Mouse (Mus musculus) limb, embryonic 15.5 days (tissue): Measurements from ENCODE around the gene Rnf182. TPM values are rescaled to one million over a fixed set of nuclear protein-coding genes. Genes with fewer than 3 reads are reported as not detected.

ENCODE experiments used
- ATAC-seq: fragments of 200-750 bp; cut with Nextera tagmentation; 2 replicates; pipeline ENCODE4 v1.8.0; 2017; ENCODE audit warnings: low read depth, moderate TSS enrichment; ENCODE audit not compliant: insufficient number of reproducible peaks, low FRiP score, low TSS enrichment
- H3K27ac ChIP-seq: fragments of 300-500 bp; sonication (generic); 2 replicates; pipeline ENCODE4 v1.5.1; 2015; ENCODE audit warnings: moderate library complexity, mild to moderate bottlenecking, inconsistent platforms
- H3K27me3 ChIP-seq: fragments of 300-500 bp; sonication (generic); 2 replicates; pipeline ENCODE4 v1.6.1; 2015; ENCODE audit warnings: inconsistent platforms
- H3K36me3 ChIP-seq: fragments of 300-500 bp; sonication (generic); 2 replicates; pipeline ENCODE4 v1.6.1; 2015; ENCODE audit warnings: inconsistent platforms
- H3K4me1 ChIP-seq: fragments of 300-500 bp; sonication (generic); 2 replicates; pipeline ENCODE4 v1.6.1; 2015; ENCODE audit warnings: inconsistent platforms
- H3K4me2 ChIP-seq: fragments of 300-500 bp; sonication (generic); 2 replicates; pipeline ENCODE4 v1.6.1; 2015; ENCODE audit warnings: mild to moderate bottlenecking, inconsistent platforms
- H3K4me3 ChIP-seq: fragments of 300-500 bp; sonication (generic); 2 replicates; pipeline ENCODE4 v1.5.1; 2015; ENCODE audit warnings: mild to moderate bottlenecking, inconsistent platforms
- H3K9ac ChIP-seq: fragments of 300-500 bp; sonication (generic); 2 replicates; pipeline ENCODE4 v1.6.1; 2015; ENCODE audit warnings: inconsistent platforms
- H3K9me3 ChIP-seq: fragments of 300-500 bp; sonication (generic); 2 replicates; pipeline ENCODE4 v1.6.1; 2016; ENCODE audit warnings: inconsistent platforms
- WGBS: fragments of 180-500 bp; shearing (Covaris S2); methylation state at CpG from one replicate; pipeline ENCODE4 v1.1.7; 2015; 5-methylcytosine and 5-hydroxymethylcytosine counted together
- polyA plus RNA-seq: library from polyadenylated mRNA; unstranded; fragments of >200 nt; fragmentation: Nextera tagmentation; extraction: Ambion mirVana; gene quantifications from 2 replicates; pipeline ENCODE4 v1.2.1, GENCODE M21; 2015

The Rnf182 gene
- polyA plus RNA-seq, 1 experiment from 2014 or later = 6.6 TPM

DNA sequence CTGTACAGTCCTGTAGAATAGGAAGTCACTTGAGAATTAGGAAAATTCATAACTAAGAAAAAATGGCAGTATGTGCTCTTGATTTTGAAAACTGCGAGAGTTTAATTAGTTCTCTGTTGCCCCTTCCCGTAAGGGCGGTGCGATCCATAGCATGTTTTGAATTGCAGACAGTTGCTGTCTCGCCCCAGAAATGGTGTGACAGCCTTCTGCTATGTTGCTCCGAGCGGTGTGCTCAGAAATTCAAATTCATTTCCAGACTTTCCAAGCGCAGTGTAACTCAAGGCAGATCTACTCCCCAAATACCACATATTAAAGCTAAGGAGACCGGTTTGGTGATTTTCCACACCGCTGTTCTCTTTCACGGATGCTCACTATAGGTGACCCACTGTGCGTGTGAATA is 50.6 kb downstream of the Rnf182 start:
- no peaks in the 10 kb centered on the region for H3K27me3 ChIP-seq
- 76% methylated on average over 12 of the region's 12 CpGs for WGBS
- no peak for ATAC-seq

DNA sequence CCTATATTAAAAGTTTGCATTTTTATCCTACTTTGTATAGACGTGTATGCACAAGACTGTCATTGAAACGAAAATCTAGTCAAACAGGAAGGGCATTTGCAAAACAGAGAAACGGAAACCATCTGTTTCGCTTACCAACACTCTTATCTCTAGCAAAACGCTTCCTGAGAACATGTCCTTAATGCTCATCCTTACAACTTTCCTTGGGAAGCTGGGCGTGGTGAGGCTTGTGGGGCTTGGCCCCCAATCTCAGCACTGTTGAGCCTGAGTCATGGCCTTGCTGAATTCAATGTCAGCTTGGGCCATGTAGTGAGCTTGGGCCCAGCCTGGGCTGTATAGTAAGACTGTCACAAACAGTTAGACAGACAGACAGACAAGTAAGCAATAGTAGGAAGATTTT is 51.4 kb downstream of the Rnf182 start:
- 53% methylated on average over 6 of the region's 6 CpGs for WGBS
- Histone ChIP-seq H3K9ac (no peak overlapping the region), H3K27me3 (no peaks in the 10 kb centered on the region), H3K4me1 (no peaks in the 10 kb centered on the region), H3K4me3 (no peak overlapping the region), H3K27ac (no peak overlapping the region), H3K9me3 (no peaks in the 10 kb centered on the region), H3K4me2 (no peak overlapping the region), H3K36me3 (no peaks in the 10 kb centered on the region; the same call in 1 of the 2 replicates)
- ATAC-seq = no peak

More for the DNA sequence above, 50.6 kb downstream of the Rnf182 start:
- H3K36me3 ChIP-seq = no peaks in the 10 kb centered on the region; the same call in 1 of the 2 replicates
- H3K9me3 ChIP-seq = no peaks in the 10 kb centered on the region
- no peak overlapping the region for H3K4me3 ChIP-seq
- H3K4me2 ChIP-seq = no peak overlapping the region
- H3K4me1 ChIP-seq = no peaks in the 10 kb centered on the region
- no peak overlapping the region for H3K9ac ChIP-seq
- no peak overlapping the region for H3K27ac ChIP-seq

DNA sequence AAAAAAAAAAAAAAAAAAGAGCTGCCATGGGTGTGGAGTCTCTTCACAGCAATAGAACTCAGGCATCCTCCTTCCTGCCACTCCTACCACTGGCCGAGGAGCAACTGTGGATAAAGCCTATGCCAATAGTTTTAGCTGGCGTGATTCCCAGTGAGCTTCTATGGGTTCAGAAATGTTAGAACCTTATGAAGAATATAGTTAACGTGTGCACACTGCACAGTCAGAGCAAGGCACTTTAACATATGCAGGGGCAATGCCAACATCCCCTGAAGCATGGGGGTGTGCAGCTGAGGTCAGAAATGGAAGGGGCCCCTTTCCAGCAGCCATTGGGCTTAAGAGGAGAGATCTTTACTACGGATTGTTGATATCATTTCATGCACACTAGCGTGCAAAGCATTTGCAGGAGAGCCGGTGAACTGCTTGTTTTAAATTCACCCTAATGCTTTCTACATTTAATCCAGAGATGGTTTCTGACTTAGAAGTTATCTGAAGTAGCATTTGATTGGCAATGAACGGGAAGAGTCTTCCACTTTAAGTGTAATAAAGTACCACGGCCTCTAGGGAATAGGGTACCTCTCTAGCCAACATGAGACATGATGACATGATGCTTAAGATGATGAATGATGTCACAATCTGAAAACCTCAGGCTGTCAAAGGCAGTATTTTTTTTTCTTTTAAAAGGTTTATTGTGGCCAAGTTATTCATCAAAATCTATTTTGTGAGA is 61.8 kb downstream of the Rnf182 start:
- WGBS = 58% methylated on average over 8 of the region's 8 CpGs
- no peak for ATAC-seq
- Histone ChIP-seq H3K9ac (no peak overlapping the region), H3K4me2 (no peak overlapping the region), H3K27ac (peak overlapping the region; percentile 54), H3K9me3 (no peaks in the 10 kb centered on the region), H3K4me1 (peaks cover 12% of the 10 kb centered on the region; the same call in 1 of the 2 replicates), H3K4me3 (no peak overlapping the region), H3K36me3 (no peaks in the 10 kb centered on the region), H3K27me3 (no peaks in the 10 kb centered on the region)

DNA sequence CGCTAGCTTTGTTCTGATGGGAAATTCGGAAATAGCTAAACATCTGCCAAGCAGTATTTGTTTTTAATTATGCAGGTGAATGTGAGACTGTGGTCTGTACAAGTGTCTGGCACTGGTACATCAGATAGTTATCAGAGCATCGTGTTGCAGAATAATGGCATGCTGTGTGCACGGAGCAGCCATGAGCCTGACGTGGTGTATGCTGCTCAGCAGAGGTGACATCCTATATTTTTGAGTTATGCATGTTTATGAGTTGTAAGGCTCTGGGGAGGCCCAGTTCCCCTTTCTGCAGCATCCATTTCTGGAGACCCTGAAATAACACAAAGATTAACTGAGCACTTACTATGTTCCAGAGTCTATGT is 62.4 kb downstream of the Rnf182 start:
- Histone ChIP-seq H3K4me1 (peaks cover 12% of the 10 kb centered on the region; the same call in 1 of the 2 replicates), H3K27ac (0 out of 2 replicates have a peak overlapping the region, but pooled peaks have one; percentile 54), H3K4me3 (no peak overlapping the region), H3K27me3 (no peaks in the 10 kb centered on the region), H3K36me3 (no peaks in the 10 kb centered on the region), H3K9me3 (no peaks in the 10 kb centered on the region), H3K9ac (no peak overlapping the region), H3K4me2 (no peak overlapping the region)
- no peak for ATAC-seq
- WGBS = 55% methylated on average over 5 of the region's 5 CpGs

DNA sequence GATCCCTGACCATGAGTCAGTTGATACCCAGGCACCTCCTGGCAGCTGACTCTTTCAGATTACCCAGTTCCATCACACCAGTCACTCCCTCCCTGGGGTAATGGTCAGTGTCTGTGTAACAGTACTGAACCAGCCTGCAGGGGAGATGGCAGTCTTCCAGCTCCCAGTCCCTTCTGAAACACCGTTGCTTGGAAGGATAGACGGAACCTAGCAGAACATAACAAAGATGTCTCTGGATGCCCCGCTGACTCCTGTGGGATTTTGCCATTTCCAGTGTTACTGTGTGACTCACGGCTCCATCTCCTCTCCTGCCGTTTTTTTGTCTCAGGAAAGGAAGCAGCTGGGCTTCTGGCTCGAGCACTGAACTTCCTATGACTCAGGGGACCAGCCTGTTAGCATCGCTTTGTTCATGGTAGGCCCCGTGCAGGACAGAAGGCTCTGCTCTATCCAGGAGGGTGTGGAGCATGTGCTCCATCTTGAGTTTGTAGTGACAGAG is 69.0 kb downstream of the Rnf182 start:
- H3K27me3 ChIP-seq = no peaks in the 10 kb centered on the region
- no peak overlapping the region for H3K9ac ChIP-seq
- ATAC-seq = no peak
- H3K4me3 ChIP-seq = no peak overlapping the region
- 53% methylated on average over 8 of the region's 8 CpGs for WGBS
- H3K4me1 ChIP-seq = peaks cover 3% of the 10 kb centered on the region; the same call in 1 of the 2 replicates
- H3K36me3 ChIP-seq = no peaks in the 10 kb centered on the region
- H3K4me2 ChIP-seq = no peak overlapping the region
- no peaks in the 10 kb centered on the region for H3K9me3 ChIP-seq
- H3K27ac ChIP-seq = no peak overlapping the region

DNA sequence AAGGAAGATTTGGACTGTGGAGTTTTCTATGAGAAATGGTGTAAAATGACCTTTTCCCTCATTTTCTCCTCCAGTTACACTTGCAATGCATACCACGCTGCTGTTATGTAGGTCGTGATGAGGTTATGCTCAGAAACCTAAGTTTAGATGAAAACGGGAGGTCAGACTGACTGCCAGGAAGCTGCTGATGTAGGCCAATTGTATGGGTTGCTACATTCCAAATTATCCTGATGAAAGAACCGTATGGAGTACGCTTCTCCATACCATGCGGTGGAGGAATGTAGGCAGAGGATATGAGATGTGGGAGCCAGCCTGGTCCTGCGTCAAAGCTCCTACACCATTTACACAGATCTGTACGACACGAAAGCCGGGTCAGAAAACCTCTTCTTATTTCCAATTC is 72.6 kb downstream of the Rnf182 start:
- no peak overlapping the region for H3K4me2 ChIP-seq
- 89% methylated on average over 10 of the region's 10 CpGs for WGBS
- no peak overlapping the region for H3K4me3 ChIP-seq
- H3K27me3 ChIP-seq = no peaks in the 10 kb centered on the region
- no peak overlapping the region for H3K9ac ChIP-seq
- ATAC-seq = no peak
- no peaks in the 10 kb centered on the region for H3K9me3 ChIP-seq
- peaks cover 3% of the 10 kb centered on the region; the same call in 1 of the 2 replicates for H3K4me1 ChIP-seq
- no peaks in the 10 kb centered on the region for H3K36me3 ChIP-seq
- H3K27ac ChIP-seq = no peak overlapping the region

DNA sequence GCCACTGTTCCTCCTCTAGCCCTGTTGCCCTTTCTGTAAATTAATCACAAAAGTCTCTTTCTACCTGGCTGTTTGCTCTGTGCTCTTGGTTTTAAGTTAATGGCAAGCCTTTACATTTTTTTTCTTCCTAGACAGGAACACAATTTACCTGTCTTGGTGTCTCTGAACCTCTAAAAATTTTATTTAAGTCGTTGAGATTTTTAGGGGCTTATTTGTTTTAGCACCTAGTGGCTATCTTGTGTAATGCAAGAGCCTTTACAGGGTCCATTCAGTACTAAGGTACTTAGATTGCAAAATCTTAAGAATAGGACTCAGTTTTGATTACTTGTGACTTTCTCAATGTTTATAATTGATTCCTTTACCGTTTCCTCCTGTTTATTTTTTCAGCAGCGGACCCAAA is 76.2 kb downstream of the Rnf182 start:
- H3K36me3 ChIP-seq = no peaks in the 10 kb centered on the region
- H3K4me2 ChIP-seq = no peak overlapping the region
- ATAC-seq = no peak
- no peak overlapping the region for H3K27ac ChIP-seq
- no peaks in the 10 kb centered on the region for H3K4me1 ChIP-seq
- H3K27me3 ChIP-seq = no peaks in the 10 kb centered on the region
- H3K9ac ChIP-seq = no peak overlapping the region
- H3K4me3 ChIP-seq = no peak overlapping the region
- WGBS = 58% methylated on average over 3 of the region's 3 CpGs
- no peaks in the 10 kb centered on the region for H3K9me3 ChIP-seq

DNA sequence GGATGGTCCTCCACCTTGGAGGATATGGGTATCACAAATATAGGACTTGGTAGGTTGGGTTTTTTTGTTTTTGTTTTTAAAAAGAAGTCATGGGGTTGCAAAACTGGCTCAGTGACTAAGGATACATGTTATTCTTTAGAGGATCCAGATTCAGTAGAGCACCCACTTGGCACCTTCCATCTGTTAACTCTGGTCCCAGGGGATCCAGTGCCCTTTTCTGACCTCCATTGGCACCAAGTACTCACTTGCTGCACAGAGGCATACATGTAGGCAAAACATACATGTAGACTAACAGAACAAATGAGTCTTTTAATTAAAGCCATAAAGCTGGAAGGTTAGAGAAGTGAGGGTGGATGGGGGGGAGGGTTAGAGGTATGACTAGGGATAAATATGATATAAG is 80.0 kb downstream of the Rnf182 start:
- ATAC-seq = no peak
- Histone ChIP-seq H3K27ac (no peak overlapping the region), H3K9ac (no peak overlapping the region), H3K4me3 (no peak overlapping the region), H3K27me3 (no peaks in the 10 kb centered on the region), H3K4me2 (no peak overlapping the region), H3K9me3 (no peaks in the 10 kb centered on the region), H3K4me1 (no peaks in the 10 kb centered on the region), H3K36me3 (no peaks in the 10 kb centered on the region)

DNA sequence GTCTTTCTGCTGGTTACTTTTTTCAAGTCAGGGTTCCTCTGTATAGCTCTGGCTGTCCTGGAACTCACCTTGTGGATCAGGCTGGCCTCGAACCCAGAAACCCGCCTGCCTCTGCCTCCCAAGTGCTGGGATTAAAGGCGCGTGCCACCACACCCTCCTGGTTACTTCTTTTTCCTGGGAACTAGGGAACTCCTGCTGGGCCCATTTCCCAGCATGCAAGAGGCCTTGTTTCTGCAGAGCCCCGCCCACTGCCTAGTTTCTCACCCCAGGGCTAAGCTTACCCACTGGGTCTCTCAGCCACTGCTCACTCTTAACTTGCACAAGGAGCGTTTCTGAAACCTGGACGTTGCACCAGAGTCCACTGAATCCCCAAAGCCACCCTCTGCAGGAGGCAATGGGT is 80.5 kb downstream of the Rnf182 start:
- Histone ChIP-seq H3K27me3 (no peaks in the 10 kb centered on the region), H3K4me3 (no peak overlapping the region), H3K4me1 (no peaks in the 10 kb centered on the region), H3K9ac (no peak overlapping the region), H3K27ac (no peak overlapping the region), H3K36me3 (no peaks in the 10 kb centered on the region), H3K9me3 (no peaks in the 10 kb centered on the region), H3K4me2 (no peak overlapping the region)
- no peak for ATAC-seq
- 88% methylated on average over 7 of the region's 7 CpGs for WGBS

DNA sequence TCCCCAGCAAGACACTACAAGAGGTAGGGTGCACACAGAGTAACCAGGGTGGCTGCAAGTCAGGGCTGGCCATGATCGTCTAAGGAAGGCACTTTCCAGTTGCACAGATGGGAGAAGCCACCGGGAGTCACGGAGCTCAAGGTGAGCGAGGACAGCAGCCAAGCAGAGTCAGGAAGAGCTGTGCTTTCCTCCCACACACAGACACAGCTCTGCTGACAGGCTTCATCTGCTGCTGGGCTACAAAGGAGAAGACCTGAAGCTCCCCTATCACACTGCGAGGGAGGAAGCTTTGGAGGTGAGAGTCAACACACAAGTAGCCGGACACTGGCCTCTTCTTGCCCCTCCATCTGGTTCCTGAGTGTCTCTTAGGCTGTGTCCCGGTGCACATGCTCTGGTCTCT is 83.0 kb downstream of the Rnf182 start:
- Histone ChIP-seq H3K9ac (no peak overlapping the region), H3K4me2 (no peak overlapping the region), H3K4me1 (peaks cover 9% of the 10 kb centered on the region), H3K27me3 (no peaks in the 10 kb centered on the region), H3K27ac (no peak overlapping the region), H3K36me3 (no peaks in the 10 kb centered on the region), H3K9me3 (no peaks in the 10 kb centered on the region), H3K4me3 (no peak overlapping the region)
- 76% methylated on average over 7 of the region's 7 CpGs for WGBS
- ATAC-seq = no peak

DNA sequence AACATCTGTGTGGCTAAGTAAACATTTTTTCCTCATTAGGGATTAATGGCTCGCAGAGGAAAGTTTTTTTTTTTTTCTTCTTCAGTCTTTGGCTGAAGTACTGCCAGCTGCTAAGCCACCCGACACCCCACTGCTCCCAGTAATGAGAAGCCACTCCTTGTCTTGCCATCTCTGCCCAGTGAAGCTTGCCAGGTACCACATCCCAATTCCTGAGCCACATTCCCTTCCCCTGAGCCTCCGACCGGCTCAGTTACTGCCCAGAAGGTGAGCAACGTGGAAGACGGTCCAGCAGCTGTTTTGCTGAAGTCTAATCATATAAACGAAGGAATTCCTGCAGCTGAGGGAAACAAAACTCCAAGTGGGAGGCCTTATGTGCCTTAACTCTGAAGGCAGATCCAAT is 88.0 kb downstream of the Rnf182 start:
- no peaks in the 10 kb centered on the region for H3K9me3 ChIP-seq
- peaks cover 24% of the 10 kb centered on the region for H3K4me1 ChIP-seq
- no peak overlapping the region for H3K9ac ChIP-seq
- ATAC-seq = no peak
- no peaks in the 10 kb centered on the region for H3K36me3 ChIP-seq
- no peaks in the 10 kb centered on the region for H3K27me3 ChIP-seq
- peak overlapping the region; percentile 35; the same call in 1 of the 2 replicates for H3K27ac ChIP-seq
- no peak overlapping the region for H3K4me2 ChIP-seq
- 15% methylated on average over 7 of the region's 7 CpGs for WGBS
- H3K4me3 ChIP-seq = no peak overlapping the region

DNA sequence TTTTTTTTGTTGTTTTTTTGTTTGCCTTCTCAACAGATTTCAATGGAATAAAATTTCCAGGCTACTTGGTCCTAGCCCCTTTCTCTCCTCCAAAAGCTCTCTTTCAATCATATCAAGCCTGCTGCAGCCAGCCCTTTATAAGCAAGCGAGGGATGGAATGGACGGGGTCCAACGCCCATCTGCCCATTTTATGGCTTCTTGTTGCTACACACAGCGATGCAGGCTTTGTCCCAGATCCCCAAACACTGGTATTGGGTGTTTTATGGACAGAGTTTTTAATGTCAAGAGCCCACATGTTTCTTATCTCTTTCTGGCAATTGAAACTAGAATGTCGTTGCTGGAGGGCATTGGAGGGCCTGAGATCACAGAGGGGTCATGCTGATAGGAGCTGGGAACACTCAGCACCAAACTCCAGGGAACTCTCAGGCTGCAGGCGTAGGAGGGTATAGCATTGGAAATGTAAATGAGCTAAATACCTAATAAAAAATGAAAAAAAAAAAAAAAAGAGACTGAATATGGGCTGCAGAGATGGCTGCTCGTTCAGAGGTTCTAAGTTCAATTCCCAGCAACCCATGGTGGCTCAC is 89.1 kb downstream of the Rnf182 start:
- WGBS = 40% methylated on average over 7 of the region's 7 CpGs
- ATAC-seq = no peak
- Histone ChIP-seq H3K9ac (no peak overlapping the region), H3K4me3 (no peak overlapping the region), H3K27ac (no peak overlapping the region), H3K9me3 (no peaks in the 10 kb centered on the region), H3K36me3 (no peaks in the 10 kb centered on the region), H3K4me2 (no peak overlapping the region), H3K27me3 (no peaks in the 10 kb centered on the region), H3K4me1 (peaks cover 24% of the 10 kb centered on the region)
